Mouse (Mus musculus): Measurements from ENCODE around the gene Wfdc16.
"Not testable (repeated sequence)": the region's sequence is repeated elsewhere in the genome, so short reads cannot be mapped to it uniquely, and the experiment has no call there.

Wfdc16 gene

DNA sequence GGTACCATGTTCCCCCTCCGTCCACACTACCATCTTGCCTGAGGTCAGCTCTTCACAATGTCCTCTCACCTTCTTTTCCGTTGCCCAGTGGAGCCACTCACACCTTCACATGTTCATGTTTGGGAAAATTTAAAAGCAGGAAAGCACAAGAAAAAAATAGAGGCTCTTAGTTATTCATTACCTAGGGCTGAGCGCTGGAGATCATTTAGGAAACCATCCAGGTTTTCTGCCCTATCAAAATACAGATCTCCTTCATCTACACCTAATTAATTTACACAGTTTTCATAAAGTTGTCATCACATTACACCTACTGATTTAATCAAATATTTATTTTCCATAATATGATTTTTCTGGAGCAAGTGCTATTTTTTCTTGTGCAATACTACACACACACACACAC is at the start of gene Wfdc16:
TSS of gene Wfdc16 (minus strand) at position 101 of the 400 bp plus-strand sequence.
- no peak for DNase-seq

DNA sequence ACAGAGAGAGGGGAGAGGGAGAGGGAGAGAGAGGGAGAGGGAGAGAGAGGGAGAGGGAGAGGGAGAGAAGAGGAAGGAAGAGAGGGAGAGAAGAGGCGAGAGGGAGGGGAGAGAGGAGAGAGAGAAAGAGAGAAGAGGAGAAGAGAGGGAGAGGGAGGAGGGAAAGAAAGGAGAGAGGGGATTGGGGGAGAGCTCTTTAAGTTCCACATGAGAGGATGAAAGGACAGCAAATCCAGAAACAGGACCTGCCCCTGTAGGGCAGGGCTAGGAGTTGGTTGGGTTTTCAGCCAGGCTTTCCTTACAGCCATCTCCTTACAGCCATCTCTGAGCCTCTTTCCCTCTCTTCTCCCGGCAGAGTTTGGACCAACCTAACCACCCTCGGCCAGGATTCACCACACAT is 46.2 kb upstream of the Wfdc16 start, which contains the start of gene Wfdc13:
TSS of gene Wfdc13 (plus strand) at position 301 of the 400 bp plus-strand sequence.
- DNase-seq: no peak

DNA sequence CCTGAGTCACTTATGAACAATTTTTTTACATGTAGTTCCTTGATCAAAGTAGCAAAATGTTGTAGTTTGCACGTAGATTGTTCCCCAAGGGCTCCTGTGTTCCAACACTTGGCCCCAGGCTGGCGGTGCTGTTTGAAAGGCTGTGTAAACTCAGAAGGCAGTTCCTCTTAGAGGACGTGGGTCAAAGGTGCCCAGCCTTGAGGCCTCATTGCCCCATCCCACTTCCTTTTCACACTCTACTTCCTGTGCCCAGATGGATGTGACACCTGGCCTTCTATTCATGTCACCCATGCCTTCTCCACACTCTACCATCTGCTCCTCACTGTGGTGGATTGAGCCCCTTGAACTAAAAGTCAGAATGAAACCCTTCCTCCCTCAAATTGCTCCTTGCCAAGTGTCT is 41.3 kb upstream of the Wfdc16 start:
- no peak for DNase-seq

DNA sequence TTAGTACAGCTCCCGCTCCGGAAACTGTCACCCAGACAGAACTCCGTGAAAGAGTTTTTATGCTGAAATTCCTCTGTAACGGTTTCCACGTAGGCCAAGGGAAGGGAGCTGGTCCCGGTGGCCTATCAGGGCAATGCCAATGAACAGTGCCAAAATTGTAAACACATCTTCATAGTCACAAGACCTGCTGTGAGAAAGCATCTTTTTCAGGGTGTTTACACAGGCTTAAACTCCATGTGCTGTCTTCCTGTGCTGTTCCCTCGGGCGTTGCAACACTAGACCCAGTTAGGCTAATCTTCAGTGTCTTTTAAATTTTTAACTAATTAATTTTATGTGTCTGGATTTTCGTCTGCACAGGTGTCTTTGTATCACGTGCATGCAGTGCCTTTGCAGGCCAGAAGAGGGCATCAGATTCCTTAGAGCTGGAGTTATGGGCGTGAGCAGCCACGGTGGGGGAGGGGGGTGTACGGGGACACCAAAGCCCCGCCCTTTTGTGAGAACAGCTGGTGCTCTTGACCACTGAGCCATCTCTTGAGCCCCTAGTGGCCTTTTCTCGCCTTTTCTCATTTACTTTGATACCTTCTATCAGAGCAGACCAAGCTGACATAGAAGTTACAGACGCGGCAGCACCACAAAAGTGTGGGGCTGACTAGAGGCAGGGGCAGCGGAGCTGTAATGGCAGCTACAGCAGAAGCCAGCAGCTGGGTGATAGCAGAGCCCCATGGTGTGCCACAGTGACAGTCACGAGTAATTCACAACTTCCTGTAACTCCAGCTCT is 40.4 kb upstream of the Wfdc16 start:
- DNase-seq: peak; percentile 19

DNA sequence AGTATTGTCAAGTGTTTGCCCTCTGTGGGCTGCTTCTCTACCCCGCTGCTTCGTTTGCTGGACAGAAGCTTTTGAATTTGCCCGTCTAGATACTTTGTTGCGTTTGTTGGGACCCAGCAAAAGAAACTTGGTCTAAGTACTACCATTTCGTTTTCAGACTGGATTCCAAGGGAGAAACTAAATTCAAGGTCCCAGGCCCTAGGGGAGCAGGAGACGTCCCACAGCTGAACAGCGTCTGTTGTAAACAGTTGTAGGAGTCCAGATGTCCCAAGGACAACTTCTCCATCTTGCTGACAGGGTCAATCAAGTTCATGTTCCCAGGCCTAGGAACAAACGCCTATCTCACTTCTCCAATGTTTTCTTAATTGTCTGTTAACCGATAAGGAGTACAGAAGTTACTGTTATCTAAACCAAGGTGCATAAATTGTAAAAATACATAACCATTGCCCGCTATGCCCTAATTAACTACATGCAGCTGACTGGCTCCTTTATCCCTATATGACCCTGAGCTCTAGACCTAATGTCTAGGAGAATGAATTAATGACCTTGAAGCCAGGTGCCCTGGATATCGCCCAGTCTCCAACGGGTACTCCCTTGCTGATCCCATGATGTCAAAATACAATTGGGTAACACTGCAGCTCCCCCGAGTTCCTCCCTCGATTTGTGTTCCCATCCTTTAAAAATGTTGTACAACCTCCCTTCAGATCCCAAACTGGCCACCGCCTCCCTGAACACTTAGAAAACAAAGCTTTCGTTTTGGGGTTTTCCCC is 38.5 kb upstream of the Wfdc16 start:
- DNase-seq: no peak

DNA sequence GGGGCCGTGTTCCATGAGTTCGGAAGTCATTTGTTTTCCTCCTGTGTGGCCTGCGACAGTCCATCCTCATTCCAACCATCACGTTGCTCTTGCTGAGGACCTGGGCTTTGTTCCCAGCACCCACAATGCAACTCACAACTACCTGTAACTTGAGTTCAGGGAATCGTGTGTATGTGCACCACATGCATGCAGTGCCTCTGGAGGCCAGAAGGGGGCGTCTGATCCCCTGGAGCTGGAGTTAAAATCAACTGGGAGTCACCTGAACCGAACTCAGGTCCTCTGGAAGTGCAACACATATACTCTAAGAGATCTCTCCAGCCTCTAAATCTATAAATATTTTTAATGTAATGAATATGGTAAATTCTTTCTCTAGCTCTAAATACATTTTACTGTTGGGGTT is 37.5 kb upstream of the Wfdc16 start:
- no peak for DNase-seq

DNA sequence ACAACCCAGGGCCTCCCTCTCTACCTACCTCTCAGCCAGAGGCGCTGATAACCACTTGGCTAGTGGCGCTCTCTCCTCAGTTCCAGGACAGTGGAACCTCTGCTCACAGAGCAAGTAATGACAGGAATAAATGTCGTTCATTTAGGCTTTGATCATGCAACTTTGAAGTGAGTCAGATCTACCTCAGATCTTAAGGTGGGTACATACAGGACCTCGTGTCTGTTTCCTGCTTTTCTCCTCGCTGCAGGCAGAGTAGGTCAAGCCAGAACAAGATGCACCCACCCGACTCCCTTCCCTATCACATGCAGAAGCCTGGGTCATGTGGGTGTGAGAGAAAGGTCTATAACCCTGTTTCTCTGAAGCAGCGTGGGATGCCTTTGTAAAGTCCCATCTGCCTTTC is 35.4 kb upstream of the Wfdc16 start, which contains the start of gene Wfdc11:
TSS of gene Wfdc11 (minus strand) at position 101 of the 400 bp plus-strand sequence.
- no peak for DNase-seq

DNA sequence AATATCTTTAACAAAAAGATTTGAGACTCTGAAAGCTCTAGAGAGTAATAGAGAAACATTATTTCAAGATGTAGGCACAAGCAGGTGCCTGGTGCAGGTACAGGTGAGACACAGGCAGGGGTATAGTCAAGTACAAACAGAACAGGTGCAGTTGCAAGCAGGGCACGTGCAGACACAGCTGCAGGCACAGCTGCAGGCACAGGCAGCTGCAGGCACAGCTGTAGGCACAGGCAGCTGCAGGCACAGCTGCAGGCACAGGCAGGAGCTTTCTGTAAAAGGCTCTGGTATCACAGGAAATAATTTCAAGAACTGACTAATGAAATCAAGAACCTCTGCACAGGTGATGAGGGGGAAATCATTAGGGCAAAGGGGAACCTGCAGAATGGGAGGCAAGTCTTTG is 32.3 kb upstream of the Wfdc16 start:
- DNase-seq: no peak

DNA sequence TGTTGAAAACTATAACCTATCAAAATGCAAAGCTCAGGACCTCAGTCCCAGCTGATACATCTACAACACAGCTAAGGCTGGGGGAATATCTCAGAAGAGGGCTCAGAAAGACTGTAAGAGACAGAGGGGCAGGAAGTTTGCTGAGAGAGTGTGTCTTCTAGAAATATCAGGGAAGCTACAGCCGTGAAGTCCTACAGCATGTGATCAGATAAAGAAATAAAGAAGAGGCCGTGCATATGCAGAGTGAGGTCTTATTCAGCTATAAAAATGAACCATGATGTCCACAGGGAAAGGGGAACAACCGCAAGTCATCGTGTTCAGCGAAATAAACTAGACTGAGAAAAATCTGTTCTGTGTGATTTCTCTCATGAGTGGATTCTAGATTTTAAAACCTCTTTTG is 31.7 kb upstream of the Wfdc16 start:
- no peak for DNase-seq

DNA sequence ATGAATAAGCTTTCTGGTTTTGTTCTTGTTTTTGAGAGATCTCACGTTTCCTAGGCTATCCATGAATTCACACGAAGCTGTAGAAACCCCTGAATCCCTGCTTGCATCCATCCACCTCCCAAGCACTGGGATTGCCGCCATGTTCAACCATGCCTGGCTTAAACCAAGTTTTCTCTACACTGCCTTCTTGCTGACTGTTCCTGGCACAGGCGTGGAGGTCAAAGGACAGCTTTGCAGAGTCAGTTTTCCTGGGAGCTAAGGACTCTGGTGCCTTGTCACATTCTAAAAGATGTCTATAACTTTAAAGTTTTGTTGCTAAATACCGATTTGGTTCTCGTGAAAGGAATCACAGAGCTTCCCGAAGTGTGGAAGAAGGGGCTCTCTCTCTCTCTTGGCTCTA is 26.3 kb upstream of the Wfdc16 start:
- DNase-seq: no peak

DNA sequence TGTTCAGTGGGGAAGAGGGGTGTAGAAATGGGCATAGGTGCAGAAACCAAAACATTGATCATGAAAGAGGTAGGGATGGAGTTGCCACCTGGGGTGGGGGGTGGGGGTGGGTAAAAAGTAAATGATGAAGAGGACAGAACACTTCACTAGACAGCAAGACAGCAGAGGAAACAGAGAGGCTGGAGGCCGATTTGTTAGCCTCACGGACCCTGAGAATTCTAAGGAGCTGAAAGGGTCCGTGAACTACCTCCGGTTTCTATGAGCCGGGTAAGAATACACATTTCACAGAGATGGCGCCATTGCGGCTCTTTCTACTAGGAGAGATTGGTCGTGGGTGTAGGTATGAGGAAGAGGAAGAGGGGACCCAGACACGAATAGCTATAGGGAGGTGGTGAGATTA is 17.9 kb upstream of the Wfdc16 start, which contains the start of gene Wfdc9:
TSS of gene Wfdc9 (minus strand) at position 101 of the 400 bp plus-strand sequence.
- DNase-seq: no peak

DNA sequence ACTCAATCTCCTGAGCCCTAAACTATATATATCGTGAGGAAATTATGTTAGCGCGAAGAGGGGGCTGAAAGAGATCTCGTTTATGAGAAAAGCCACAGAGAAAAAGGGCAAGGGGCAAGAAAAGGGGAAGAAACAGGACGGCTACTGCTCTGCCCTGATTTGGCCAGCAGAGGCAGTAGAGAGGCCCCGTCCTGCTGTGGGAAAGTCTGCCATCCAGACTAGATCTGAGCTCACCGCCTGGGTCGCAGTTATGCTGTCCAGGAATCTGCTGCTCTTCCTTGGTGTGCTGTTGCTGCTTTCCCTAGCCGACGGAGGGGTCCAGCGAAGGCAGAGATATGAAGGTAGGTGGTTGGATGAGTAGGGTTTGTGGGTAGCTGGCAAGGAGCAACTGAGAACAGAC is 17.3 kb upstream of the Wfdc16 start, which contains the start of gene Wfdc10:
TSS of gene Wfdc10 (plus strand) at position 189 of the 400 bp plus-strand sequence.
- DNase-seq: peak; percentile 12

DNA sequence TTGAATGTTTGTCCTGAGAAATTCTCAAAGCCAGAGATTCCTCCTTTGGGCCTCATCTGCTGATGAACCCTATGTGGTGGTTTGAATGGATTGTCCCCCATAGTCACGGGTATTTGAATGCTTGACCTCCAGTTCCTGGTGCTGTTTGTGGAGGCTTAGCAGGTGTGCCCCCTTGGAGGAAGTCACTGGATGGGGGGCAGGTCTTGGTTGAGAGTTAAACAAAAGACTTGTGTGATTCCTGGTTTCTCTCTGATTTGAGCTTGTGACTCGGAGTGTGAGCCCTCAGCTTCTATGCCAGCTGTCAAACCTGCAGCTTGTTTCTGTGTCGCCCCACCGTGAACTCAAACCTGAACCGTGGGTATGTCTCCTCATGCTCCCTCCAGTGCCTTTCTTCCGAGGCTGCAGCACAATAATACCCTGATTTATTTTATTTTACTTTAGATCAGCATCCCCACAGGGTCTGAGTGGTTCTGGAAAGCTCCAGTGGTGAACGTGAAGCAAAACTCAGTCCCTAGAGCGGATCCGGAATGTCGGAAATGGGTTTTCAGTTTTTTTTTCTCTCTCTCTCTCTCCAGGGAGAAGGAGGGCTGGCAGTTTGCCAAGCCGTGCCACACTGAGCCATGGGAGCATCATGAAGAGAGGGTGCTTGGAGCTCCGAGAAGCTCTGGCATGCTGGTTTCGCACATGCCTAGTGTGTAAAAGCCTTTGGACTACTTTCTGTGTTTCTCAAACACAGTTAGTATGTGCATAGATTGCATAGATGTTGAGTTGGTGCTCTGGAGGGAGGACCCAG is 3.5 kb upstream of the Wfdc16 start:
- no peak for DNase-seq

DNA sequence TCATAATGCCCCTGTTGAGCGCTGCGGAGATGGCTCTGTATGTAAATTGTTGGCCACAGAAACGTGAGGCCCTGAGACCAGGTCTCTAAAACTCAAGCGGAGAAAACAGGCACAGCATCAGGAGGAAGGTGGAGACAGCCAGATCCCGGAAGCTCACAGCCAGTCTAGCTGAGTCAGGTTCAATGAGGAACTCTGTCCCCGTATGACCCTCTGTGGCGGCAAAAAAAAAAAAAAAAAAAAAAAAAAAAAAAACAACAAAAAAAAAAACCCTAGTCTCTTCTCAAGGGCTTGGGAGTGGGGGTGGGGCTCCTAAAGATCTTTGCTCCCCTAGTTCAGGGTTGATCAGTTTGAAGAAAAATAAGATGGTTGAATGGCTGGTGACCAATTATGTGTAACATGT is 2.5 kb upstream of the Wfdc16 start:
- DNase-seq: no peak

DNA sequence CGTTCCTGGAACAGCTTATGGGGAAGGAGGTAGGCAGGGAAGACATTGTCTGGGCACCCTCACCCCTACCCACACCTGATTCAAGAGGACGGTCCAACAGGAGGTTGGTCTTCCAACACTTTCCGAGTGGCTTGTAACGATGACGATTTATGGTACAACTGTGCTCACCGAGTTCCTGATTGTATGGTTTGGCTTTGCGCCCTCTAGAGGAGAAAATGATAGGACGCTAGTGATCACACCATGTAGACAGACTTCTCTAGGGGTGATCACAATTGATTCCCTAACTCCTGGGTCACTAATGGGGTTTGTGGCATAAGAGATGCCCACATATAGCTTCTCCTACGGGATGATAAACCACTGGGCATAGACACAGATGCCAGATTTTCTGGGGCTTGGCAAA is 3.3 kb downstream of the Wfdc16 start:
- no peak for DNase-seq

DNA sequence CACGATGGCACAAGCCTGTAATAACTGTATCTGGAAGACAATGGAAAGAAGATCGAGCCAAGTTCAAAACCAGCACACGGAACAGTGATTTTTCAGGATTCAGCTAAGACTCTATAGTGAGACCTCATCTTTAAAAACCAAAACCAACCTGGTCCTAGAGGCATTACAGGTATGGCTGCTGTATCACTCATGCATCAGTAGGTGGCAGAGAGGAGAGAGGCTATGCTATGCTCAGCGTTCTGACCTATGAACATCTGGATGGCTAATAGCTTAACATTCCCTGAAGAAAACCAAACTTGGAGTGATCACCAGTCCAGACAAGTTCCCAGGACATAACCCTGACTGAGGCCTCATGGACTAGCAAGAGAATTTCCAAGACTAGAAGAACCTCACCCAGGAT is 16.8 kb downstream of the Wfdc16 start:
- no peak for DNase-seq

DNA sequence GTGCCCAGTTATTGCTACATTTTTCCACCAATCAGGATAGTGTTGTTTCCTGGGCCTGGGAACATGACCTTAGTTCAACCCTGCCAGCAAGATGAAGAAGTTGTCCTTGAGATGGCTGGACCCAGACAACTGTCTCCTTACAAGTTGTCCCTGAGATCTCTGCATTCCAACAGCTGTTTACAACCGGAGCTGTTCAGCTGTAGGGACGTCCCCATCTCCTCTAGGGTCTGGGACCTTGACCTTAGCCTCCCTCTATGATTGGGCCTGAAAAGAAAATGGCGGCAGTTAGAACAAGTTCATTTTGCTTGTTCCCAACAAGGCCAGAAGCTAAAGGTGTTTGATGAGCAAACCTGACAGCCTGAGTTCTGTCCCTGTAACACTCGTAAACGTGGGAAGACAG is 19.5 kb downstream of the Wfdc16 start:
- DNase-seq: no peak

DNA sequence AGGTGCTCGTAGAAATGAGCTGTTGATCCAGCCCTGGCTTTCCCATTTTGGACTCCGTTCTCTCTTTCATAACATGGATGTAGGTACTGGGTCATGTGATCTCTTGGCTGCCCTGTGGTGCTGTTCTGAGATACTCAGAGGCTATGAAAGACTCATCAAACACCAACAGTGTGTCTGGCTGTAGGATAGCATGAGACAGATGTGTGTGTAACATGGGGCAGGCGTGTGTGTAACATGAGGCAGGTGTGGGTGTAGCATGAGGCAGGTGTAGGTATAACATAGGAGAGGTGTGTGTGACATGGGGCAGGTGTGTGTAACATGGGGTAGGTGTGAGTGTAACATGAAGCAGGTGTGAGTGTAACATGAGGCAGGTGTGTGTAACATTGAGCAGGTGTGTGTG is 23.2 kb downstream of the Wfdc16 start:
- DNase-seq: no peak

DNA sequence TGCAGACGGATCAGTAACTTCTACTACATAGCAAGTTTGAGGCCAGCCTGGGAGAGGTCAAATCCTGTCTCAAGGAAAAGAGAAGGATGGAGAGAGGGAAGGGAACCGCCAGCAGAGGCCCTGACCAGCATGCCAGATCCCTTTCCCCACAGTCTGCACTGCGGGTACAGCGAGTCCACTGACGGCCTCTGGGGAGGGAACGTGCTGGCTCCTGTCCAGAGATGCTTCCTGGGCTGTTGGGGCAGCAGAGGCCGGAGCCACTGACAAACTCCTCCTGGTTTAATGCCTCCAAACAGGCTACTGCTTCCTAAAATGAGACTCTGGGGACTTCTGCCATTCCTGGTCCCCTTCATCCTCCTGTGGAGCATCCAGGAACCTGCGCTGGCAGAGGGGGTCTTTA is 25.1 kb downstream of the Wfdc16 start, which contains the start of the genes Wfdc6b and Wfdc8:
TSS of gene Wfdc6b (plus strand) at position 52 of the 400 bp plus-strand sequence.
TSS of gene Wfdc8 (minus strand) at position 156 of the 400 bp plus-strand sequence.
- not testable (repeated sequence) for DNase-seq

DNA sequence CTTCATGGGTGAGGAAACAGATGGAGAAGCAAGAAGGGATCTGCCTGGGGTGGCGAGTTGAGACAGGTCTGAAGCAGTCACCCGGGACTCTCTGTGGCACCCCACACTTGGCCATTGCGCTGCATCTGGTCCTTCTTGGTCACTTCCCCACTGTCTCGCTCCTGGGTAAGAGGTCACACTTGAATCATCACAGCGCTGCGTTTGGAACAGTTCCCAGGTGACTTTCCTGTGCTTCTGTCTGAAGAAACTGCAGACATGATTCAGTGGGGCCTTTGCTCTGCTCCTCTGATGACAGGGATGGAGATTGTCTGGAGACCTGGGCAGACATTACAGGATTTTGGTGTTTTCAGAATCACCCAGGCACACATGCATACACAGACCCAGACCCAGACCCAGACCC is 29.8 kb downstream of the Wfdc16 start:
- no peak for DNase-seq

DNA sequence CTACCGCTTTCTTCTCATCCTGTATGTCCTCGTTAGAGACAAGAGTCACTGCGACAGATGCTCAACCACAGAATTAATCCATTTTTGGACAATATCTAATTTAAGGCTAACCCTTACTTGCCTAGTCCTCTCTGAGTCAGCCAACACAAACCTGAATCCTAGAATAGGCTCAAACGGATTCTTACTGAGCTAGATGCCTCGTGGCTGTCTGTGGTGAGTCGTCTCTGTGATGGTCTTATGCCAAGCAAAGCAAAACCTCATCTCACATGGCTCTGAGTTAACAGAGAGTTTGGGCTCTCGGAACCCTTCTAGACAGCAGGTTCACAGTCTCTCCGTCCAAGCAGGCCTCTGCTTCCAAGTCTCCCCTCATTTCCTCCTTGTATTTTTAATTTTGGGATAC is 34.2 kb downstream of the Wfdc16 start:
- no peak for DNase-seq

DNA sequence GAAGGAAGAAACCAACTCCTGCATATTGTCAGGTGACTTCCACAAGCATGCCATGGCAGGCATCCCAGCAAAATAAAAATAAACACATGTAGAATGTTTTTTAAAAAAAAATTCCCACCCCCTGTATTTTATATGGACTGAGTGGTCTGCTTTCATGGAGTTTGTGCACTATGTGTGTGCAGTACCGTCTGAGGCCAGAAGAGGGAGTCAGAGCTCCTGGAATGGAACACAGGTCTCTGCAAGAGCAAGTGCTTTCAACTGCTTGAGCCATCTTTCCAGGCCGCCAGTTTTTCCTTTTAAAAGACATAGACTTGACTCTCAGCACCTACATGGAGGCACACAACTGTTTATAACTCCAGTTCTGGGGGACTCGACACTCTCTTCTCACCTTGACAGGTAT is 35.1 kb downstream of the Wfdc16 start:
- no peak for DNase-seq

DNA sequence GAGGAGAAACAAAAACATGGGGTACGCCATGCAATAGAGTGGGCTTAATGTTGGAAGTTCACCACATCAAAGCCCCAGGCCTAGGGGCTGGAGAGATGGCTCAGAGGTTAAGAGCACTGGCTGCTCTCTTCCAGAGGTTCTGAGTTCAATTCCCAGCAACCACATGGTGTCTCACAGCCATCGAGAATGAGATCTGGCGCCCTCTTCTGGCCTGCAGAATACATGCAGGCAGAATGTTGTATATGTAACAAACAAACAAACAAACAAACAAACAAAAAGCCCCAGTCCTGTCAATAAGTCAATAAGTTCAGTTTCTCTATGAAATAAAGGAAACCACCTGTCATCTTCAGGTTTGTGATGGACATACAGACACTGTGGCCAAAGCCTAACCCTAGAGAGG is 38.4 kb downstream of the Wfdc16 start:
- no peak for DNase-seq
